Mouse (Mus musculus) left cerebral cortex, postnatal 10 days (tissue): ENCODE data around the gene Anapc11. TPM values are rescaled to one million over a fixed set of nuclear protein-coding genes. Genes with fewer than 3 reads are reported as not detected.

Experiments
- DNase-seq, 2 experiments: peaks; one replicate each; pipeline ENCODE4 v3.0.0; 2021 to 2022; ENCODE audit warnings: low spot score in 2 of 2, mixed read lengths in 1 of 2; ENCODE audit errors: extremely low spot score in 1 of 2
- intact Hi-C: fragments of 180-260 bp; cut with DNase I; formaldehyde crosslinking; loops from one replicate; pipeline ENCODE4 v1.15.1; 2025
- microRNA-seq: library from miRNA; unstranded; fragments of <30 nt; microRNA quantifications from one replicate; pipeline ENCODE4 v1.2.0, GENCODE M21; 2022
- total RNA-seq, 2 experiments: library from RNA; stranded (reverse); gene quantifications; 2 replicates each; pipeline ENCODE4 v1.2.3; 2021

Anapc11 gene
- total RNA-seq, 2 experiments from 2014 or later = 102 to 110 TPM

DNA sequence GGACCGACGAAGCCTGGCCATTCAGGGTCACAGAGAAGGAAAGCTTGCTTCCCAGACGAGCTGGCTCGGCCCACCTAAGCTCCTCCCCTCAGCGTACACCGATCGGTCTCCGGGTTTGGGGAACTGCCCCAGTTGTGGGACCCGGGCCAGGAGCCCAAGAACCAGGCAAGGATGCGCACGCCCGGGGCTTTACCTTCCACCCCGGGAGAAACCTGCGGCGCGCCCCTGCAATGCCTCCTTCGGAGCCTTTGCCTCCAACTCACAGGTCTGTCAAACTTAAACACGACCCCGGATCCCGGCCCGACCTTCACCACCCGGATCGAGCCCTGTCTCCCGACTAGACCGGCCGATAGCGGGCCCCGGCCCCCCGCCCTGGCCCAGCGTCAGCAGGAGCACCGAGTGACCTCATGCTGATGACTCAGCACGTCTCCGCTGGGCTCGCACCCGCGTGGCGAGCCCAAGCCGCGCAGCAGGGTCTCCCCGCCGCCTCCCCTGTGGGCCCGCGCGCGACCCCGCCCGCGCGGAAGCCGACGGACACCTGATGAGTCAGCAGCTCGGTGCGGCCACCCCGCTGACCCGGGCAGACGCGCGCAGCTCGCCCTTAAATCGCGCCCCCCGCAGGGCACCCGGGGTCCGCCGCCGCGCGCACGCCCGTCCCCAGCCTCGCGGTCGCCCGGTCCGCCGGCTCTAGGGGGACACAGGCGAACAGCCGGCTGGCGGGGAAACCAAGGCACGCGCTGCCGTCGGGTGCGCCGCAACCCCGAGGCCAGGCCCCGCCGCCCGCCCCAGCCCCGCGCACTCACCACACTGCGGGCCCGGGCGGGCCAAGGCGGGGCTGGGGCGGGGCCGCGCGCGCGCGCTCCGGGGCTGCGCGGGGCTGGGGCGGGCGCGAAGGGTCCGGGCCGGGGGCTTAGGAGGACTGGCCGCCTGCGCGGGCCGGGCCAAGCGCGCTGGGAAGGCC lies 34.6 kb downstream of the Anapc11 start:
- intact Hi-C loops = no loop called here
- peak in 1 of 2 experiments; percentile 84 for DNase-seq

DNA sequence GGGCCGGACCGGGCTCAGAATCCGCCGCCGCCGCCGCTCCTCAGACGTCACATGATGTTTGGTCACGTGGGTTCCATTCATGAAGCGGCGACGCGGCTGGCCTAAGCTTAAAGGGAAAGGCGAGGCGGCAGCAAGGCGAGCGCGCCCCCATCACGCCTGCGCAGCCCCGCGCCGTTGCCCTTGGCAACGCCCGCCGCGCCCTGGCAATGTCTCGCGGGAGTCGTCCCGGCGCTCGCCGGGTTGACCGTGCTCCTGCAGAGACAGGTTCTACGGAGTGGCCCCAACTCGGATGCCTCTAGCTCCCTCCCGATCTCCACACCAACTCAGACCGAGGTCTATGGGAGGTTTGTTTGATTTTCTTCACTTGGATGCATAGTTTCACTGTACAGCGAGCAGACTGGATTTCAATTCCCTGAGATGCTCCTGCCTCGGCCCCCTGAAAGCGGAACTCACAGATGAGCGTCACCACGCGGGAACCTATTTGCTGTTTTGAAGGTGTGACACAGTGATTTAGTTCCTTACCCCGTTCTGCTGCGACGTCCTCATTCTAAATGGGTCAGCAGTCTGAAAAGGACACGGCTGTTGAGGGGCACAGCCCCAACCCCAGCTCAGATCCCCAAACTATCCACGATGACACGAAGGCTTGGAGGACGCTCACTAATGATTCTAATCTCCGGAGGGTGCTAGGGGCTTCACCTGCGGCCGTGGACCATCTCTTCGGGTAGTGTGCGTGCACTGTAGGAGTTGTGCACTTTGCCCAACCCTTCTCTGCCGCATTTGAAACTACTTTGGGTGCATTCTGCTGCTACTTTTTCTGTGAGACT lies 35.5 kb downstream of the Anapc11 start, which contains the start of gene Mafg:
Gene Mafg, minus strand, starts transcription at position 81 of the 824 bp plus-strand sequence.
- intact Hi-C loops = no loop called here
- peak; percentile 93 to 97 for DNase-seq

DNA sequence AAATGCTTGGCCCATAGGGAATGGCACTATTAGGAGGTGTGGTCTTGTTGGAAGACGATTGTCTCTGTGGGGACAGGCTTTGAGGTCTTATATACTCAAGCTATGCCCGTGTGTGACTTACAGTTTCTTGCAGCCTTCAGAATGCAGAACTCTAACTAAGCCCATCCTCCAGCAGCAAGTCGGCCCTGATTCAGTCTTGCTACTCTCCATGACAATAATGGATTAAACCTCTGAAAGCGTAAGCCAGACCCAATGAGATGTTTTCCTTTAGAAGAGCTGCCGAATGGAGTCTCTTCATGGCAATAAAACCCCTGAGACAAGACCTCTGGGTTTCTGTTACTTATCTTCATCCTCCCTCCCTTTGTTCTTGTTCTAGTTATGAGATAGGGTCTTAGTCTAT lies 36.6 kb downstream of the Anapc11 start:
- intact Hi-C loops = no loop called here
- DNase-seq = no peak

DNA sequence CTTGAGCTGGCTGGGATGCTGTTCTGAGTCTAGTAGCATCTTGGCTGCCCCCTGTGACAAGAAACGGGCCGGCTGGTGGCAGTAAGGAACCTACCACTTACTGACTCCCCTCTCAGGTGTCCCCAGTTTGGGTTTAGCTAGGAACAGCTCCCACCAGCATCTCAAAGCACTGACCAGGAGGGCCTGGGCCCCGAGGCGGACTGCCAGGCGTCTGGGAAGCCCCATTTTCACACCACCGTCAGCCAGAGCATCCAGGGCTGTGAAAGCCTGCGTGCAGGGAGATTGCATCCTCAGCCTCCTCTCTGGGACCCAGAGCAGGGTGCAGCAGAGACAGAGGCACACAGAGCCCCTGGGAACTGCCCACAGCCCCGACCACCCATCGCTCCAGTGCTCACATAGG lies 43.0 kb downstream of the Anapc11 start:
- intact Hi-C loops = no loop called here

DNA sequence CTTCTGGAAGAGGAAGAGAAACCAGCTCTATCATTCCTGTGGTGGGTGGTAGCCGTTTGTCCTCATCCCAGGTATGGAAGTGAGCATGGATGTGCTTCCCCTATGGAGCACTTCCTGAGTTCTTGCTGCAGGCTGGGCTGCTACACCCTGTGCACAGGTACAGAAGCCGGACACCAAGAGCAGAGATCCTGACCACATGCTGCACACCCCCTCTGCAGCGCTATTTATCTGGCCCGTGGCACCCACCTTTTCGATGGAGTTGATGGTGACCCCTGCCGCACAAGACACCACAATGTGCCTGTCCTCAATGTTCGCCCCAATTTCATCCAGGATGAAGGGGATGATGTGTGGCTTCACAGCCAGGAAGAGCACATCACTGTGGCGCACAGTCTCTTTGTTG lies 43.6 kb downstream of the Anapc11 start:
- DNase-seq = no peak
- intact Hi-C loops = no loop called here

More for the DNA sequence above, 43.0 kb downstream of the Anapc11 start:
- DNase-seq = no peak

DNA sequence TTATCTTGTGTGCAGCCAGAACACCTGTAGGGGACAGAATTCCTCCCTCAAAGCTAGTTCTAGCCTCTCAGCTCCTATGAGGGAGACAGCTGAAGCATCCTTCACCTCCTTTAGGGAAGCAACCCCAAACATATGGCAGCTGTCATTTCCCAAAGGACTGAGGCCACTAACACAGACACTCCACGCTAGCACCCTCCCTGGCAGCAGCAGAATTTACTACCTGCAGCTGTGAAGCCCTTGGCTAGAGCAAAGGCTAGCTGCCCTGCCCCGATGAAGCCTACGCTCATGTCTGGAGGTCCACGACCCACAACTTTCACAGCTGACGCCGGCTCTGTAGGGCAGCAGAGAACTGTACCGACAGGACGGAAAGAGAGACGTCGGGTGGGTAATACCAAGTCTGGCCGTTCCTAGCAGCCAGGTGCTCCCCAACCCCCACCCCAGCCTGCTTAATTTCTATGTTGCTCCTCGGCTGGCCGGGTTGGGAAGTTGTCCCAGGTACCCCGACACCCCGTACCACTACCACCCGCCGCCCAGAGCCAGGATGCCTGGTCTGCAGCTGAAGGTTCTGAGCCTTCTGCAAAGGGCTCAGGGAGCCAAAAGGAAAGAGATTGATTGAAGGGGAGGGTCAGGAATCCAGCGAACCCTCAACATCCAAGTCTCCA lies 44.8 kb downstream of the Anapc11 start:
- DNase-seq = no peak
- intact Hi-C loops = no loop called here

DNA sequence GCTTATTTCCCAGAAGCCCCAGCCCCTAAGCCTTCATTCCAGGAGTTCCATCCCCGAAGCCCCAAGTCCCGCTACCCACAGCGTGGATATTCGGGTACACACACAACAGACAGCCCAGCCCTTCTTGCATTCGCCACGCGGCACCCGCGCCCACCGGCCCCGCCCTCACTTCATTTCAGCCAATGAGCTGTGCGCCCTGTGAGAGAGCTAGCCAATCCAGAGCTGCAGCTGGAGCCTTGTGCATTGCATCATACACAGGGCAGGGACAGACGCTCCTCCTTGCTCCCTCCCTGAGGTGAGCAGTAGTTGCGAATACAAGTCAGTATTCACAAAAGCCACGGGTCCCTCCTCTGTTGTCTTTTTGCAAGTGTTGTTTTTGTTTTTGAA lies 45.4 kb downstream of the Anapc11 start, which contains the start of gene Pycr1:
Gene Pycr1, minus strand, starts transcription at position 169 of the 387 bp plus-strand sequence.
- peak; percentile 92 to 93 for DNase-seq
- intact Hi-C loops = no loop called here

DNA sequence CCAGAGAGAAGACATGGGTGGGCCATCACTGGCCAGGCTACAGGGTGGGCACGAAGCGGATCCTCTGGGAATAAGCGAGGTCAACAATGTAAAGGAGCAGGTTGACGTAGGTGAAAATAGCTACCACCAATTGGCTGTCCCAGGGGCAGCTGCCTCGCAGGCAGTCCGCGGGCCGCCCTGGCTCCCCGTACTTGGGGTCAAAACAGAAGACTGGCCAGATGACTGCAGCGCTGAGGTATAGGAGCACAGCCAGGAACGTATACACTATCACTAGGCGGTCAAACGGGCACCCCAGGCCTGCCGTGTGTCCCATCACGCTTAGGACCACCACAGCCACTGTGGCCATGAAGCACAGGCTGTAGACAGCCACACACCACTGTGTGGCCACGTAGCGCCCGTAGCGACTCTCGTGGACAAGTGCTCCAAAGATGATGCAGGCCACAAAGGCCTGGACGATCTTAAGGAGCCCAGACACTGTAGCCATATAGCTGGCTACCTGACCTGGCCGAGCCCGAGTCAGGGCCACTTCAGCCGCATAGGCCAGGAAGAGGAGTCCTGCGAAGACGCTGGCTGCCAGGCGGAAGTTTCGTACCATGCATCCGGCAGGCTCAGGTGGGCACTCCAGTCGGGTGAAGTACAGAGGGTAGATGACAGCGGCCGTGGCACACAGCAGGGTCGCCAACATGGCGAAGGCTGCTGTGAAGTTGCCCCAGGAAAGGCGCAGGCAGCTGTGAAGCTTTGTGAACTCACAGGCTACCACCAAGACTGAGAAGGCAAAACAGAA lies 49.0 kb downstream of the Anapc11 start:
- no peak for DNase-seq
- intact Hi-C loops = no loop called here

DNA sequence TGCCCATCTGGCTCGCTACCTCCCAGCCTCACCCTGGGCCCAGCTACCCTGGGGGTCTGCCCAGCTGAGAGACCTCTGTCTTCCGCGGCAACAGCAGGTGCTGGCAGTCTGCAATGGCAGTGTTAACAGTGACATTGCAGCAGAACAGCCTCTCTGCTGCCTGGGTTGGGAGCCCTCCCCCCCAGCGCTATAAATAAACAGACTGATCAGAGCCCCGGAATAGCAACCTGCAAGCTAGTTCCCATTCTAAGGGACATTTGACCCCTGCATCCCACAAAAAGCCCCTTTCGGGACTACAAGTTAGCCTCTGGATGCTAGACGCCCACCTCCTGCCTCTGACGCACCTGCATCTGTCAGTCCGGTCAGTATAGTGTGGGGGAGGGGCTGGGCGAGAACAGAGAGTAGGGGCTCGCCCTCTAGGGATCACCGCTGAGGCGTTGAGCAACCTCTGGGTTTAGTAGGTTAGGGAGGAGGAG lies 49.8 kb downstream of the Anapc11 start, which contains the start of gene Myadml2:
Gene Myadml2, minus strand, starts transcription at position 158 of the 476 bp plus-strand sequence.
- intact Hi-C loops = no loop called here
- DNase-seq = peak in 1 of 2 experiments; percentile 68

DNA sequence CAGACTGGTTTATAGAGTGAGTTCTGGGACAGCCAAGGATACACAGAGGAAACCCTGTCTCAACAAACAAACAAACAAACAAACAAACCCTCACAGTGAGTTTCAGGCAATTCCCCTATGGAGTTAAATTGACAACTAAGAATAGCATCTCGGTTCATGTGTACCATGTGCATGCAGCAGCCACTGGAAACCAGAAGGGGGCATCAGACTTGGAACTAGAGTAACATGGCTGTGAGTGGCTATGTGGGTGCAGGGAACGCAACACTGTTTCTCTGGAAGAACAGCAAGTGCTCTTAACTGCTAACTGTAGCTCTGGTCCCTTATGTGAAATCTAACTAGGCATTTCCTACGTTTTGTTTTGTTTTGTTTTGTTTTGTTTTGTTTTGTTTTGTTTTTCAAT lies 53.7 kb downstream of the Anapc11 start:
- intact Hi-C loops = no loop called here
- no peak for DNase-seq

DNA sequence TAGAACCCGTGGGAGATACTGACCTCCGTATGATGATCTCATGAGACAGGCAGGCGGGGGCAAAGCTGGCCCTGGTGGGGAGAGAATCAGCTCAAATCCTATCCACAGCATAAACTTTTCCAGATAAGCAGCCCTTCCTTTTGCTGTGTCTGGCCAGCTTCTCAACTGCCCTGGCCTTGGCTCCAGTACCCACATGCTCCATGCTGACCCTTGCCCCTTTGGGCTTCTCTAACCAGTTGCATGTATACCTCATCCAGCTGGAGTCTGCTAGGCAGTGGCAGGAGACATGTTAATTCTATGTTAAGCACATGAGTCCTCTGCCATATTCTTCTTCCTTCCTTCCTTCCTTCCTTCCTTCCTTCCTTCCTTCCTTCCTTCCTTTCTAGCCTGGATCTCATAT lies 56.5 kb downstream of the Anapc11 start:
- no peak for DNase-seq
- intact Hi-C loops = no loop called here

DNA sequence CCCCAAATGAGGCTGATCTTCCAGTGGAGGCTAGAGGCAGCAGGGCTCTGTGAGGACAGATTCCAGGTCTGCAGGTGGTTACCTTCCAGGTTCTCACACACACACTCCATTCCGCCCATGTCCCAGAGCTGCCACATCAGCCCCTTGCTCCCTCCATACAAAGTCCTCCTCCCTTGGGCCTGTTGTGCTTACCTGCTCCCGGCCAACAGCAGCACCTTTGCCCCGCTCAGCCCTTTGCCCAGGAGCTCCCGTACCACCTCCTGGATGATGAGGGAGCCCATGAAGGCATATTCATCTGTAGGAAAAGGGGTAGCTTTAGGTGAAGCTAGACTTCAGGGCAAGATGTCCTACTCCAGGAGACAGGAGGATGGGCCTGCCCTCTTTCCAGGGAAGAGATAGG lies 59.1 kb downstream of the Anapc11 start:
- intact Hi-C loops = no loop called here
- DNase-seq = no peak

Small RNA genes within 50 kb of the gene (microRNA-seq; reads per million reads assigned to microRNA genes)
- not detected for gene Mir6936

Other genes starting within 250 kb of the Anapc11 start
- gene Actg1, start 249.9 kb upstream of the Anapc11 start, total RNA-seq = 1,000 to 10,000 TPM; 2,375 to 2,523 TPM
- not detected for gene Fscn2, start 236.9 kb upstream of the Anapc11 start, total RNA-seq
- gene Faap100, start 219.7 kb upstream of the Anapc11 start, total RNA-seq = 10 to 100 TPM; 59.2 to 64.4 TPM
- 10 to 100 TPM; 63.1 to 70.3 TPM for gene Nploc4, start 160.7 kb upstream of the Anapc11 start, total RNA-seq
- not detected for gene Tspan10, start 155.8 kb upstream of the Anapc11 start, total RNA-seq
- gene Pde6g, start 144.9 kb upstream of the Anapc11 start, total RNA-seq = under 1 TPM; 0.24 to 0.34 TPM
- gene Oxld1, start 140.4 kb upstream of the Anapc11 start, total RNA-seq = 10 to 100 TPM; 10.6 to 13.8 TPM
- 10 to 100 TPM; 16.8 to 20.8 TPM for gene Ccdc137, start 140.3 kb upstream of the Anapc11 start, total RNA-seq
- gene Arl16, start 130.8 kb upstream of the Anapc11 start, total RNA-seq = 10 to 100 TPM; 60.9 to 61.0 TPM
- gene Mrpl12, start 113.8 kb upstream of the Anapc11 start, total RNA-seq = 10 to 100 TPM; 76.6 to 79.1 TPM
- 10 to 100 TPM; 23.4 to 26.6 TPM for gene Slc25a10, start 106.6 kb upstream of the Anapc11 start, total RNA-seq
- gene Gcgr, start 67.7 kb upstream of the Anapc11 start, total RNA-seq = under 1 TPM in 1 of 2 experiments, not detected in 1; 0.26 TPM
- 100 to 1,000 TPM; 103 to 110 TPM for gene Mcrip1, start 48.7 kb upstream of the Anapc11 start, total RNA-seq
- not detected for gene Ppp1r27, start 47.3 kb upstream of the Anapc11 start, total RNA-seq
- 100 to 1,000 TPM; 136 to 138 TPM for gene P4hb, start 25.2 kb upstream of the Anapc11 start, total RNA-seq
- 100 to 1,000 TPM; 406 to 417 TPM for gene Arhgdia, start 16.8 kb upstream of the Anapc11 start, total RNA-seq
- 10 to 100 TPM; 69.3 to 76.5 TPM for gene Alyref, start 56 bp upstream of the Anapc11 start, total RNA-seq
- not detected for gene Npb, start 10.1 kb downstream of the Anapc11 start, total RNA-seq
- gene Pcyt2, start 19.5 kb downstream of the Anapc11 start, total RNA-seq = 100 to 1,000 TPM; 130 TPM
- gene Sirt7, start 26.8 kb downstream of the Anapc11 start, total RNA-seq = 10 to 100 TPM; 37.5 to 40.6 TPM
- gene Mafg, start 35.2 kb downstream of the Anapc11 start, total RNA-seq = 10 to 100 TPM; 84.4 to 84.7 TPM
- 1 to 10 TPM; 3.0 to 3.8 TPM for gene Pycr1, start 45.3 kb downstream of the Anapc11 start, total RNA-seq
- 1 to 10 TPM; 3.1 to 3.5 TPM for gene Myadml2, start 49.7 kb downstream of the Anapc11 start, total RNA-seq
- 1 to 10 TPM; 4.2 to 5.7 TPM for gene Notum, start 62.8 kb downstream of the Anapc11 start, total RNA-seq
- 10 to 100 TPM; 59.1 to 66.6 TPM for gene Aspscr1, start 74.6 kb downstream of the Anapc11 start, total RNA-seq
- 10 to 100 TPM; 24.5 to 26.0 TPM for gene Cenpx, start 115.3 kb downstream of the Anapc11 start, total RNA-seq
- gene Lrrc45, start 115.5 kb downstream of the Anapc11 start, total RNA-seq = 10 to 100 TPM; 58.3 to 66.0 TPM
- gene Rac3, start 123.0 kb downstream of the Anapc11 start, total RNA-seq = 100 to 1,000 TPM; 265 to 293 TPM
- 1 to 10 TPM; 5.9 to 6.4 TPM for gene Dcxr, start 128.9 kb downstream of the Anapc11 start, total RNA-seq
- gene Cbr2, start 133.7 kb downstream of the Anapc11 start, total RNA-seq = 1 to 10 TPM; 3.3 to 3.7 TPM
- gene Hmga1b, start 164.4 kb downstream of the Anapc11 start, total RNA-seq = 10 to 100 TPM; 25.0 to 46.6 TPM
- 10 to 100 TPM; 88.1 to 88.4 TPM for gene Rfng, start 185.8 kb downstream of the Anapc11 start, total RNA-seq
- gene Gps1, start 185.9 kb downstream of the Anapc11 start, total RNA-seq = 100 to 1,000 TPM; 147 to 148 TPM
- 10 to 100 TPM; 37.4 to 40.7 TPM for gene Dus1l, start 198.0 kb downstream of the Anapc11 start, total RNA-seq
- 100 to 1,000 TPM; 258 to 269 TPM for gene Fasn, start 226.1 kb downstream of the Anapc11 start, total RNA-seq